Mouse (Mus musculus): ENCODE measurements around the gene Tut4. TPM values are rescaled to one million over a fixed set of nuclear protein-coding genes. Genes with fewer than 3 reads are reported as not detected.

Gene Tut4
- 10 to 100 TPM; 72.8 to 77.6 TPM for total RNA-seq (2021)

- intact Hi-C loops (cut with DNase I) = loop anchor here (5.0 kb wide), 1 partner anchor 52 kb away; the partner anchor contains the start of gene Gpx7
- peak; percentile 97 for DNase-seq
Observed at GRCm38 (mm10) chr4:108459231-108460155, at the start of gene Tut4. Gene Tut4, plus strand, starts transcription at chr4:108459426.

GRCm38 (mm10) chr4:108424587-108424986, 34.6 kb upstream of the Tut4 start:
- intact Hi-C loops (cut with DNase I) = no loop called here

GRCm38 (mm10) chr4:108427719-108428340, 31.4 kb upstream of the Tut4 start:
- no peak for DNase-seq
- intact Hi-C loops (cut with DNase I) = no loop called here

More at GRCm38 (mm10) chr4:108424587-108424986, 34.6 kb upstream of the Tut4 start:
- DNase-seq = no peak

GRCm38 (mm10) chr4:108428341-108428721, 30.9 kb upstream of the Tut4 start:
- DNase-seq = no peak
- intact Hi-C loops (cut with DNase I) = no loop called here

GRCm38 (mm10) chr4:108430656-108431560, 28.3 kb upstream of the Tut4 start:
- peak; percentile 2 for DNase-seq

GRCm38 (mm10) chr4:108431561-108431936, 27.7 kb upstream of the Tut4 start:
- intact Hi-C loops (cut with DNase I) = no loop called here
- DNase-seq = no peak

More at GRCm38 (mm10) chr4:108430656-108431560, 28.3 kb upstream of the Tut4 start:
- intact Hi-C loops (cut with DNase I) = no loop called here

- no peak for DNase-seq
- intact Hi-C loops (cut with DNase I) = no loop called here
Observed at GRCm38 (mm10) chr4:108433341-108433740, 25.9 kb upstream of the Tut4 start.

GRCm38 (mm10) chr4:108434221-108434620, 25.0 kb upstream of the Tut4 start:
- no peak for DNase-seq
- intact Hi-C loops (cut with DNase I) = no loop called here

GRCm38 (mm10) chr4:108434781-108435180, 24.4 kb upstream of the Tut4 start:
- intact Hi-C loops (cut with DNase I) = no loop called here

GRCm38 (mm10) chr4:108435646-108436045, 23.6 kb upstream of the Tut4 start:
- DNase-seq = no peak
- intact Hi-C loops (cut with DNase I) = no loop called here

More at GRCm38 (mm10) chr4:108434781-108435180, 24.4 kb upstream of the Tut4 start:
- DNase-seq = no peak

GRCm38 (mm10) chr4:108436225-108436624, 23.0 kb upstream of the Tut4 start:
- intact Hi-C loops (cut with DNase I) = no loop called here
- DNase-seq = no peak

- peak; percentile 15 for DNase-seq
- intact Hi-C loops (cut with DNase I) = no loop called here
Observed at GRCm38 (mm10) chr4:108438082-108438840, 21.0 kb upstream of the Tut4 start.

GRCm38 (mm10) chr4:108448091-108448490, 11.1 kb upstream of the Tut4 start:
- DNase-seq = no peak
- intact Hi-C loops (cut with DNase I) = no loop called here

GRCm38 (mm10) chr4:108456028-108456427, 3.2 kb upstream of the Tut4 start:
- no peak for DNase-seq
- intact Hi-C loops (cut with DNase I) = loop anchor here (5.0 kb wide), 1 partner anchor 49 kb away; the partner anchor contains the start of gene Gpx7

- DNase-seq = no peak
- intact Hi-C loops (cut with DNase I) = loop anchor here (5.0 kb wide), 1 partner anchor 51 kb away; the partner anchor contains the start of gene Gpx7
Observed at GRCm38 (mm10) chr4:108458201-108458741, 955 bp upstream of the Tut4 start.

GRCm38 (mm10) chr4:108460156-108460923, 1.1 kb downstream of the Tut4 start:
- intact Hi-C loops (cut with DNase I) = no loop called here
- peak; percentile 50 for DNase-seq

GRCm38 (mm10) chr4:108461262-108461903, 2.2 kb downstream of the Tut4 start:
- DNase-seq = no peak
- intact Hi-C loops (cut with DNase I) = no loop called here

GRCm38 (mm10) chr4:108473586-108473985, 14.4 kb downstream of the Tut4 start:
- intact Hi-C loops (cut with DNase I) = no loop called here
- no peak for DNase-seq
